Comparison of ENCODE assay signal across 11 mouse cellular contexts in genomic region chr15:78548336-78548665, GRCm38 (mm10). TPM values are rescaled to one million over a fixed set of nuclear protein-coding genes. Genes with fewer than 3 reads are reported as not detected.
DNase-seq lines count a peak whose midpoint lies in the region; ATAC-seq and TF ChIP-seq lines count a peak whose summit lies in the region.
"Had no signal": no experiment of that assay in that cellular context is flagged by ENCODE, and none has a peak within 500 bp of the region (broad histone marks: within the 10 kb centered on the region; RNA-seq: fewer than 3 reads in every experiment).

No protein-coding gene starts in this region.

- H3K9ac ChIP-seq in liver, embryonic 11.5 days (ENCODE audit: low read depth, low read length), result peak overlapping the region; percentile 27; the same call in 1 of the 2 replicates
- peak overlapping the region; percentile 21; the same call in 1 of the 2 replicates for H3K9ac ChIP-seq in ES-E14 (ENCODE audit: insufficient read depth, low read depth, low read length, poor library complexity, severe bottlenecking)
- H3K9ac ChIP-seq in midbrain, embryonic 15.5 days, result no peak overlapping the region

- WGBS in liver, embryonic 11.5 days, result 21% methylated on average over 3 of the region's 3 CpGs
- WGBS in midbrain, embryonic 15.5 days, result 32% methylated on average over 3 of the region's 3 CpGs

- H3K36me3 ChIP-seq in liver, embryonic 11.5 days (ENCODE audit: control insufficient read depth, insufficient read depth, low read length), result no peaks in the 10 kb centered on the region
- H3K36me3 ChIP-seq in ES-E14 (ENCODE audit: control insufficient read depth, insufficient read depth, low read length, poor library complexity, severe bottlenecking), result no peaks in the 10 kb centered on the region
- no peaks in the 10 kb centered on the region for H3K36me3 ChIP-seq in midbrain, embryonic 15.5 days (replicated peaks)
- H3K36me3 ChIP-seq: limb, embryonic 10.5 days had no signal

- peaks cover 11% of the 10 kb centered on the region for H3K27me3 ChIP-seq in liver, embryonic 11.5 days (replicated peaks; ENCODE audit: control insufficient read depth, insufficient read depth, low read length)
- peaks cover 5% of the 10 kb centered on the region; the same call in 1 of the 2 replicates for H3K27me3 ChIP-seq in midbrain, embryonic 15.5 days (replicated peaks)

- H3K4me1 ChIP-seq in liver, embryonic 11.5 days (replicated peaks; ENCODE audit: control insufficient read depth, insufficient read depth, low read length), result peaks cover 8% of the 10 kb centered on the region
- peaks cover 8 to 24% of the 10 kb centered on the region in 2 experiments for H3K4me1 ChIP-seq in ES-E14 (ENCODE audit: control insufficient read depth in 2 of 2, insufficient read depth in 2 of 2, low read length in 2 of 2, poor library complexity in 1 of 2)
- peaks cover 14% of the 10 kb centered on the region for H3K4me1 ChIP-seq in midbrain, embryonic 15.5 days

- in situ Hi-C loops in ES-E14 (cut with MboI; ENCODE audit: low sequenced_read_pairs in 2 of 2, unreplicated experiment in 2 of 2), result no loop called here

- ATAC-seq in liver, embryonic 11.5 days (replicated peaks; ENCODE audit: low FRiP score), result peak; percentile 73; the same call in 1 of the 2 replicates
- no peak for ATAC-seq in midbrain, embryonic 15.5 days (replicated peaks)

- peaks cover 5% of the 10 kb centered on the region; the same call in 1 of the 2 replicates for H3K9me3 ChIP-seq in liver, embryonic 11.5 days (ENCODE audit: control insufficient read depth, low read length)
- no peaks in the 10 kb centered on the region for H3K9me3 ChIP-seq in ES-E14 (ENCODE audit: control insufficient read depth, insufficient read depth, low read depth, low read length)
- H3K9me3 ChIP-seq in midbrain, embryonic 15.5 days, result peaks cover 12% of the 10 kb centered on the region; the same call in 1 of the 2 replicates
- H3K9me3 ChIP-seq: limb, embryonic 10.5 days had no signal

- no peak overlapping the region for H3K27ac ChIP-seq in liver, embryonic 11.5 days (ENCODE audit: low read depth, low read length)
- no peak overlapping the region for H3K27ac ChIP-seq in ES-E14 (ENCODE audit: insufficient read depth, low read depth, low read length, poor library complexity, severe bottlenecking)
- H3K27ac ChIP-seq in midbrain, embryonic 15.5 days, result peak overlapping the region; percentile 20; the same call in 1 of the 2 replicates
- H3K27ac ChIP-seq: limb, embryonic 10.5 days had no signal

- H3K4me3 ChIP-seq in liver, embryonic 11.5 days (ENCODE audit: low read depth, low read length), result no peak overlapping the region
- no peak overlapping the region for H3K4me3 ChIP-seq in ES-E14 (ENCODE audit: insufficient read depth in 1 of 2, low read depth in 1 of 2, low read length in 2 of 2, poor library complexity in 1 of 2, severe bottlenecking in 1 of 2)
- no peak overlapping the region for H3K4me3 ChIP-seq in midbrain, embryonic 15.5 days
- H3K4me3 ChIP-seq: limb, embryonic 10.5 days had no signal

- DNase-seq in liver, embryonic 11.5 days (ENCODE audit: low spot score), result no peak
- DNase-seq in liver (no peak), ES-E14 (ENCODE audit: low read depth, low spot score) (no peak)
- peak; percentile 47 for DNase-seq in embryo, embryonic 10.5 days (ENCODE audit: low spot score)
- DNase-seq in kidney, adult 11 months, result no peak
- no peak for DNase-seq in kidney, postnatal 4 days
- DNase-seq in right cerebral cortex, postnatal 14 days, result no peak
- DNase-seq: cerebellum, postnatal 25 days; right cerebral cortex, postnatal 4 days had no signal

- H3K4me2 ChIP-seq in liver, embryonic 11.5 days, result no peak overlapping the region
- H3K4me2 ChIP-seq in midbrain, embryonic 15.5 days, result no peak overlapping the region

TF ChIP-seq in ES-E14, 5 proteins besides CTCF, POLR2A, EP300 and RAD21:
- TF ChIP-seq CHD2 (IDR thresholded peaks at IDR 0.05; ENCODE audit: low read depth, low read length) (no peak), ZC3H11A (IDR thresholded peaks at IDR 0.05; ENCODE audit: borderline replicate concordance, low read depth, low read length) (no peak), HCFC1 (IDR thresholded peaks at IDR 0.05; ENCODE audit: borderline replicate concordance, insufficient read depth, low read length) (no peak), ZNF384 (IDR thresholded peaks at IDR 0.05; ENCODE audit: low read depth, low read length) (no peak), MAFK (IDR thresholded peaks at IDR 0.05; ENCODE audit: insufficient read depth, low read depth, low read length) (peak; percentile 90)

RNA-seq across cellular contexts. Expression of gene Sstr3, which starts 3.8 kb away (rescaled TPM):
- polyA plus RNA-seq in liver, embryonic 11.5 days (2014; fragmentation: Nextera tagmentation; extraction: Ambion mirVana), result not detected in 2 replicates
- total RNA-seq in ES-E14 (2012; rRNA removed), result 0.11 and 0.18 TPM in 2 replicates
- 0.31 and 0.56 TPM in 2 replicates for polyA plus RNA-seq in midbrain, embryonic 15.5 days (2015; fragmentation: Nextera tagmentation; extraction: Ambion mirVana)
- polyA plus RNA-seq: limb, embryonic 10.5 days had no signal

RNA-seq across cellular contexts. Expression of gene C1qtnf6, which starts 17.1 kb away (rescaled TPM):
- 11.4 and 14.0 TPM in 2 replicates for polyA plus RNA-seq in liver, embryonic 11.5 days (2014; fragmentation: Nextera tagmentation; extraction: Ambion mirVana)
- total RNA-seq in ES-E14 (2012; rRNA removed), result 1.1 and 1.8 TPM in 2 replicates
- polyA plus RNA-seq in midbrain, embryonic 15.5 days (2015; fragmentation: Nextera tagmentation; extraction: Ambion mirVana), result 6.6 and 7.5 TPM in 2 replicates

RNA-seq across cellular contexts. Expression of gene Rac2, which starts 24.3 kb away (rescaled TPM):
- 124 and 126 TPM in 2 replicates for polyA plus RNA-seq in liver, embryonic 11.5 days (2014; fragmentation: Nextera tagmentation; extraction: Ambion mirVana)
- 2.6 and 2.9 TPM in 2 replicates for total RNA-seq in ES-E14 (2012; rRNA removed)
- polyA plus RNA-seq in midbrain, embryonic 15.5 days (2015; fragmentation: Nextera tagmentation; extraction: Ambion mirVana), result 7.4 and 8.4 TPM in 2 replicates

RNA-seq across cellular contexts. Expression of gene Cyth4, which starts 48.5 kb away (rescaled TPM):
- 7.8 and 9.5 TPM in 2 replicates for polyA plus RNA-seq in liver, embryonic 11.5 days (2014; fragmentation: Nextera tagmentation; extraction: Ambion mirVana)
- total RNA-seq in ES-E14 (2012; rRNA removed), result 2.3 and 2.7 TPM in 2 replicates
- polyA plus RNA-seq in midbrain, embryonic 15.5 days (2015; fragmentation: Nextera tagmentation; extraction: Ambion mirVana), result 5.6 and 6.4 TPM in 2 replicates

RNA-seq across cellular contexts. Expression of gene Il2rb, which starts 53.2 kb away (rescaled TPM):
- 0.07 and 0.31 TPM in 2 replicates for polyA plus RNA-seq in liver, embryonic 11.5 days (2014; fragmentation: Nextera tagmentation; extraction: Ambion mirVana)
- 0.62 TPM in 1 of 2 replicates, not detected in the other for total RNA-seq in ES-E14 (2012; rRNA removed)
- 0.05 TPM in 1 of 2 replicates, not detected in the other for polyA plus RNA-seq in midbrain, embryonic 15.5 days (2015; fragmentation: Nextera tagmentation; extraction: Ambion mirVana)
- polyA plus RNA-seq: limb, embryonic 10.5 days had no signal

Comparison
In these comparisons a context has a peak if more than half of its experiments do, and no peak if none do; other contexts are left out.
1. RNA of gene Rac2, which starts 24.3 kb away (polyA plus RNA-seq): 124 to 126 TPM in liver, embryonic 11.5 days; 7.4 to 8.4 TPM in midbrain, embryonic 15.5 days; every median in the first group is over 10 times any median in the second.